Mouse (Mus musculus) C2C12 (cell line): ENCODE data around the gene Mmp11.

Source experiments
- CTCF ChIP-seq: IDR thresholded peaks from one replicate; pipeline ENCODE4 v1.5.1; 2011; ENCODE audit not compliant: control insufficient read depth, insufficient read depth, insufficient read length
- FOSL1 ChIP-seq: IDR thresholded peaks from one replicate; pipeline ENCODE4 v1.8.0; 2011; ENCODE audit warnings: mild to moderate bottlenecking, low read length; ENCODE audit not compliant: poor library complexity, insufficient read depth, severe bottlenecking
- MAX ChIP-seq: IDR thresholded peaks from one replicate; pipeline ENCODE4 v1.6.1; 2011; ENCODE audit warnings: mild to moderate bottlenecking, control low read depth
- MYOG ChIP-seq: IDR thresholded peaks from one replicate; pipeline ENCODE4 v1.6.1; 2011; ENCODE audit not compliant: control insufficient read depth, insufficient read length; ENCODE audit errors: extremely low read depth
- USF1 ChIP-seq: IDR thresholded peaks from one replicate; pipeline ENCODE4 v1.6.1; 2011; ENCODE audit warnings: low read depth, mild to moderate bottlenecking, control low read depth, moderate library complexity

GRCm38 (mm10) chr10:75934991-75935390 lies 1.3 kb downstream of the Mmp11 start:
- TF ChIP-seq CTCF (no peak), MAX (no peak), USF1 (no peak), MYOG (no peak), FOSL1 (no peak)
